Mouse (Mus musculus) heart, embryonic 15.5 days (tissue): ENCODE measurements around the gene Ttc24. TPM values are rescaled to one million over a fixed set of nuclear protein-coding genes. Genes with fewer than 3 reads are reported as not detected.

Experiments used
- ATAC-seq: fragments of 200-750 bp; cut with Nextera tagmentation; replicated peaks from 2 replicates; pipeline ENCODE4 v1.8.0; 2017; ENCODE audit warnings: low read depth, moderate TSS enrichment; ENCODE audit not compliant: insufficient number of reproducible peaks, insufficient read depth, low FRiP score
- H3K27ac ChIP-seq: fragments of 300-500 bp; sonication (generic); 2 replicates; pipeline ENCODE4 v1.5.1; 2015; ENCODE audit warnings: mild to moderate bottlenecking, inconsistent platforms
- H3K27me3 ChIP-seq: fragments of 300-500 bp; sonication (generic); 2 replicates; pipeline ENCODE4 v1.6.1; 2015; ENCODE audit warnings: inconsistent platforms
- H3K36me3 ChIP-seq: fragments of 300-500 bp; sonication (generic); 2 replicates; pipeline ENCODE4 v1.6.1; 2015; ENCODE audit warnings: mild to moderate bottlenecking, inconsistent platforms
- H3K4me1 ChIP-seq: fragments of 300-500 bp; sonication (generic); replicated peaks from 2 replicates; pipeline ENCODE4 v1.6.1; 2015; ENCODE audit warnings: inconsistent platforms
- H3K4me2 ChIP-seq: fragments of 300-500 bp; sonication (generic); 2 replicates; pipeline ENCODE4 v1.6.1; 2015; ENCODE audit warnings: inconsistent platforms, mild to moderate bottlenecking, moderate library complexity
- H3K4me3 ChIP-seq: fragments of 300-500 bp; sonication (generic); 2 replicates; pipeline ENCODE4 v1.5.1; 2015; ENCODE audit warnings: mild to moderate bottlenecking, inconsistent platforms
- H3K9ac ChIP-seq: fragments of 300-500 bp; sonication (generic); 2 replicates; pipeline ENCODE4 v1.6.1; 2015; ENCODE audit warnings: mild to moderate bottlenecking, inconsistent platforms
- H3K9me3 ChIP-seq: fragments of 300-500 bp; sonication (generic); replicated peaks from 2 replicates; pipeline ENCODE4 v1.6.1; 2016; ENCODE audit warnings: inconsistent platforms
- WGBS: fragments of 180-500 bp; shearing (Covaris S2); methylation state at CpG from one replicate; pipeline ENCODE4 v1.1.7; 2015; ENCODE audit warnings: mixed read lengths; 5-methylcytosine and 5-hydroxymethylcytosine counted together
- polyA plus RNA-seq: library from polyadenylated mRNA; unstranded; fragments of >200 nt; fragmentation: Nextera tagmentation; extraction: Ambion mirVana; gene quantifications from 2 replicates; pipeline ENCODE4 v1.2.1, GENCODE M21; 2015

Gene Ttc24
- polyA plus RNA-seq: 0.32 TPM in 1 of 2 replicates, not detected in the other

- Histone ChIP-seq H3K9me3 (no peaks in the 10 kb centered on the region), H3K4me1 (peaks cover 12% of the 10 kb centered on the region), H3K4me3 (no peak within 1 kb of the TSS), H3K4me2 (no peak within 1 kb of the TSS), H3K9ac (no peak within 1 kb of the TSS), H3K27me3 (peaks cover 14% of the 10 kb centered on the region), H3K36me3 (no peaks in the 10 kb centered on the region), H3K27ac (no peak within 1 kb of the TSS)
- ATAC-seq: no peak
- WGBS: 64% methylated on average over 4 of the region's 4 CpGs
These were observed at the start of gene Ttc24 for GRCm38 (mm10) chr3:88078204-88078603. Ttc24 (minus strand) TSS chr3:88078304.

- Histone ChIP-seq H3K4me2 (no peak overlapping the region), H3K4me3 (no peak overlapping the region), H3K4me1 (peaks cover 22% of the 10 kb centered on the region), H3K27ac (no peak overlapping the region), H3K9ac (no peak overlapping the region), H3K27me3 (no peaks in the 10 kb centered on the region), H3K9me3 (no peaks in the 10 kb centered on the region), H3K36me3 (no peaks in the 10 kb centered on the region)
- ATAC-seq: no peak
- 66% methylated on average over 3 of the region's 3 CpGs for WGBS
These were observed 49.5 kb upstream of the Ttc24 start for GRCm38 (mm10) chr3:88127636-88128035.

- ATAC-seq: no peak
- Histone ChIP-seq H3K9me3 (no peaks in the 10 kb centered on the region), H3K36me3 (no peaks in the 10 kb centered on the region), H3K4me2 (no peak overlapping the region), H3K27me3 (no peaks in the 10 kb centered on the region), H3K4me3 (no peak overlapping the region), H3K4me1 (peaks cover 20% of the 10 kb centered on the region), H3K27ac (peak overlapping the region; percentile 75; the same call in 1 of the 2 replicates), H3K9ac (no peak overlapping the region)
- WGBS: 77% methylated on average over 7 of the region's 7 CpGs
These were observed 48.1 kb upstream of the Ttc24 start for GRCm38 (mm10) chr3:88126181-88126580.

- no peaks in the 10 kb centered on the region for H3K27me3 ChIP-seq
- H3K9me3 ChIP-seq: no peaks in the 10 kb centered on the region
- H3K36me3 ChIP-seq: no peaks in the 10 kb centered on the region
- peak; percentile 42; the same call in 1 of the 2 replicates for ATAC-seq
- no peak overlapping the region for H3K4me2 ChIP-seq
- H3K9ac ChIP-seq: no peak overlapping the region
- no peak overlapping the region for H3K4me3 ChIP-seq
- peak overlapping the region; percentile 75 for H3K27ac ChIP-seq
- H3K4me1 ChIP-seq: peaks cover 30% of the 10 kb centered on the region
- 24% methylated on average over 4 of the region's 4 CpGs for WGBS
These were observed 47.1 kb upstream of the Ttc24 start for GRCm38 (mm10) chr3:88125195-88125594.

- H3K4me3 ChIP-seq: no peak overlapping the region
- peak overlapping the region; percentile 1; the same call in 1 of the 2 replicates for H3K4me2 ChIP-seq
- H3K27ac ChIP-seq: peak overlapping the region; percentile 82
- 34% methylated on average over 14 of the region's 14 CpGs for WGBS
- H3K36me3 ChIP-seq: peaks cover 26% of the 10 kb centered on the region
- no peak overlapping the region for H3K9ac ChIP-seq
- H3K9me3 ChIP-seq: no peaks in the 10 kb centered on the region
- ATAC-seq: peak; percentile 60
- H3K4me1 ChIP-seq: peaks cover 32% of the 10 kb centered on the region
- H3K27me3 ChIP-seq: no peaks in the 10 kb centered on the region
These were observed 43.3 kb upstream of the Ttc24 start for GRCm38 (mm10) chr3:88121164-88122131.

GRCm38 (mm10) chr3:88120117-88120651, 42.1 kb upstream of the Ttc24 start:
- Histone ChIP-seq H3K4me3 (no peak overlapping the region), H3K9me3 (no peaks in the 10 kb centered on the region), H3K36me3 (peaks cover 35% of the 10 kb centered on the region), H3K9ac (no peak overlapping the region), H3K4me2 (no peak overlapping the region), H3K4me1 (peaks cover 26% of the 10 kb centered on the region), H3K27me3 (no peaks in the 10 kb centered on the region), H3K27ac (peak overlapping the region; percentile 82)
- ATAC-seq: 0 out of 2 replicates have a peak, but pooled peaks have one; percentile 36
- WGBS: 60% methylated on average over 19 of the region's 19 CpGs

GRCm38 (mm10) chr3:88114396-88114795, 36.3 kb upstream of the Ttc24 start:
- Histone ChIP-seq H3K36me3 (peaks cover 82% of the 10 kb centered on the region), H3K9me3 (no peaks in the 10 kb centered on the region), H3K27me3 (no peaks in the 10 kb centered on the region), H3K4me3 (no peak overlapping the region), H3K27ac (peak overlapping the region; percentile 53), H3K9ac (no peak overlapping the region), H3K4me2 (no peak overlapping the region), H3K4me1 (peaks cover 10% of the 10 kb centered on the region; the same call in 1 of the 2 replicates)
- ATAC-seq: peak; percentile 33; the same call in 1 of the 2 replicates
- 39% methylated on average over 12 of the region's 12 CpGs for WGBS

- Histone ChIP-seq H3K27ac (no peak overlapping the region), H3K27me3 (no peaks in the 10 kb centered on the region), H3K9me3 (no peaks in the 10 kb centered on the region), H3K36me3 (peaks cover 87% of the 10 kb centered on the region), H3K4me1 (0 out of 2 replicates have a peak, but pooled peaks cover 3% of the 10 kb centered on the region), H3K9ac (no peak overlapping the region), H3K4me3 (no peak overlapping the region), H3K4me2 (no peak overlapping the region)
- no peak for ATAC-seq
- 87% methylated on average over 6 of the region's 6 CpGs for WGBS
These were observed 31.0 kb upstream of the Ttc24 start for GRCm38 (mm10) chr3:88109126-88109525.

GRCm38 (mm10) chr3:88106126-88106525, 28.0 kb upstream of the Ttc24 start:
- peaks cover 87% of the 10 kb centered on the region for H3K36me3 ChIP-seq

GRCm38 (mm10) chr3:88102611-88103010, 24.5 kb upstream of the Ttc24 start:
- WGBS: 73% methylated on average over 6 of the region's 6 CpGs

More at GRCm38 (mm10) chr3:88106126-88106525, 28.0 kb upstream of the Ttc24 start:
- no peaks in the 10 kb centered on the region for H3K4me1 ChIP-seq
- WGBS: 88% methylated on average over 4 of the region's 4 CpGs
- ATAC-seq: no peak
- no peak overlapping the region for H3K4me2 ChIP-seq
- no peak overlapping the region for H3K4me3 ChIP-seq
- H3K9ac ChIP-seq: no peak overlapping the region
- H3K27me3 ChIP-seq: no peaks in the 10 kb centered on the region
- no peak overlapping the region for H3K27ac ChIP-seq
- H3K9me3 ChIP-seq: no peaks in the 10 kb centered on the region

GRCm38 (mm10) chr3:88102196-88102595, 24.1 kb upstream of the Ttc24 start:
- H3K27ac ChIP-seq: peak overlapping the region; percentile 43; the same call in 1 of the 2 replicates
- 71% methylated on average over 6 of the region's 6 CpGs for WGBS
- no peaks in the 10 kb centered on the region for H3K27me3 ChIP-seq
- no peaks in the 10 kb centered on the region for H3K9me3 ChIP-seq
- ATAC-seq: no peak; the same call in 1 of the 2 replicates
- peaks cover 89% of the 10 kb centered on the region for H3K36me3 ChIP-seq
- no peak overlapping the region for H3K9ac ChIP-seq
- no peaks in the 10 kb centered on the region for H3K4me1 ChIP-seq
- H3K4me3 ChIP-seq: no peak overlapping the region
- no peak overlapping the region for H3K4me2 ChIP-seq

More at GRCm38 (mm10) chr3:88102611-88103010, 24.5 kb upstream of the Ttc24 start:
- no peak for ATAC-seq
- H3K4me2 ChIP-seq: no peak overlapping the region
- H3K27ac ChIP-seq: peak overlapping the region; percentile 43; the same call in 1 of the 2 replicates
- no peaks in the 10 kb centered on the region for H3K27me3 ChIP-seq
- H3K9me3 ChIP-seq: no peaks in the 10 kb centered on the region
- no peak overlapping the region for H3K4me3 ChIP-seq
- H3K4me1 ChIP-seq: no peaks in the 10 kb centered on the region
- peaks cover 89% of the 10 kb centered on the region for H3K36me3 ChIP-seq
- no peak overlapping the region for H3K9ac ChIP-seq
